Mouse (Mus musculus) intestine, embryonic 14.5 days (tissue): ENCODE results near the gene Kif16b. TPM values are rescaled to one million over a fixed set of nuclear protein-coding genes. Genes with fewer than 3 reads are reported as not detected.

Source experiments
- ATAC-seq: fragments of 200-750 bp; cut with Nextera tagmentation; replicated peaks from 2 replicates; pipeline ENCODE4 v1.8.0; 2017; ENCODE audit warnings: low read depth, moderate number of reproducible peaks, moderate TSS enrichment, moderate library complexity; ENCODE audit not compliant: low FRiP score, low TSS enrichment
- DNase-seq: peaks from one replicate; pipeline ENCODE4 v3.0.0-alpha.2; 2018; ENCODE audit warnings: low spot score
- H3K27ac ChIP-seq: fragments of 300-500 bp; sonication (generic); 2 replicates; pipeline ENCODE4 v1.5.1; 2014; ENCODE audit warnings: low read depth, mild to moderate bottlenecking, control low read depth
- H3K27me3 ChIP-seq: fragments of 300-500 bp; sonication (generic); replicated peaks from 2 replicates; pipeline ENCODE4 v1.6.1; 2014; ENCODE audit warnings: low read length, control low read depth; ENCODE audit not compliant: control insufficient read depth, insufficient read depth
- H3K36me3 ChIP-seq: fragments of 300-500 bp; sonication (generic); 2 replicates; pipeline ENCODE4 v1.6.1; 2014; ENCODE audit warnings: low read length, control low read depth; ENCODE audit not compliant: control insufficient read depth, insufficient read depth
- H3K4me1 ChIP-seq: fragments of 300-500 bp; sonication (generic); replicated peaks from 2 replicates; pipeline ENCODE4 v1.6.1; 2014; ENCODE audit warnings: low read length, control low read depth, mixed read lengths; ENCODE audit not compliant: control insufficient read depth, insufficient read depth
- H3K4me2 ChIP-seq: fragments of 300-500 bp; sonication (generic); 2 replicates; pipeline ENCODE4 v1.6.1; 2014; ENCODE audit warnings: low read length
- H3K4me3 ChIP-seq: fragments of 300-500 bp; sonication (generic); 2 replicates; pipeline ENCODE4 v1.5.1; 2014; ENCODE audit warnings: low read depth, low read length, control low read depth, mixed read lengths
- H3K9ac ChIP-seq: fragments of 300-500 bp; sonication (generic); 2 replicates; pipeline ENCODE4 v1.6.1; 2014; ENCODE audit warnings: mild to moderate bottlenecking, low read length
- H3K9me3 ChIP-seq: fragments of 300-500 bp; sonication (generic); 2 replicates; pipeline ENCODE4 v1.6.1; 2016; ENCODE audit warnings: low read length, control low read depth; ENCODE audit not compliant: control insufficient read depth
- WGBS: fragments of 180-500 bp; shearing (Covaris S2); extraction: QIAGEN DNeasy Blood & Tissue Kit; methylation state at CpG from one replicate; pipeline ENCODE4 v1.1.7; 2014; 5-methylcytosine and 5-hydroxymethylcytosine counted together
- polyA plus RNA-seq: library from polyadenylated mRNA; unstranded; fragments of >200 nt; fragmentation: Nextera tagmentation; extraction: Ambion mirVana; gene quantifications from 2 replicates; pipeline ENCODE4 v1.2.1, GENCODE M21; 2014

The Kif16b gene
- polyA plus RNA-seq, 1 experiment from 2014 or later = 12.7 TPM

- peak overlapping the region; percentile 40; the same call in 1 of the 2 replicates for H3K27ac ChIP-seq
- WGBS = 5% methylated on average over 34 of the region's 34 CpGs
- ATAC-seq (peak; percentile 90), DNase-seq (peak; percentile 91)
- peak overlapping the region; percentile 86 for H3K4me2 ChIP-seq
- no peaks in the 10 kb centered on the region for H3K36me3 ChIP-seq
- H3K9me3 ChIP-seq = no peaks in the 10 kb centered on the region
- peaks cover 9% of the 10 kb centered on the region for H3K4me1 ChIP-seq
- peak overlapping the region; percentile 38 for H3K9ac ChIP-seq
- H3K27me3 ChIP-seq = no peaks in the 10 kb centered on the region
- peak overlapping the region; percentile 46 for H3K4me3 ChIP-seq
These were observed 1.9 kb upstream of the Kif16b start for GRCm38 (mm10) chr2:142902905-142903895.

DNA sequence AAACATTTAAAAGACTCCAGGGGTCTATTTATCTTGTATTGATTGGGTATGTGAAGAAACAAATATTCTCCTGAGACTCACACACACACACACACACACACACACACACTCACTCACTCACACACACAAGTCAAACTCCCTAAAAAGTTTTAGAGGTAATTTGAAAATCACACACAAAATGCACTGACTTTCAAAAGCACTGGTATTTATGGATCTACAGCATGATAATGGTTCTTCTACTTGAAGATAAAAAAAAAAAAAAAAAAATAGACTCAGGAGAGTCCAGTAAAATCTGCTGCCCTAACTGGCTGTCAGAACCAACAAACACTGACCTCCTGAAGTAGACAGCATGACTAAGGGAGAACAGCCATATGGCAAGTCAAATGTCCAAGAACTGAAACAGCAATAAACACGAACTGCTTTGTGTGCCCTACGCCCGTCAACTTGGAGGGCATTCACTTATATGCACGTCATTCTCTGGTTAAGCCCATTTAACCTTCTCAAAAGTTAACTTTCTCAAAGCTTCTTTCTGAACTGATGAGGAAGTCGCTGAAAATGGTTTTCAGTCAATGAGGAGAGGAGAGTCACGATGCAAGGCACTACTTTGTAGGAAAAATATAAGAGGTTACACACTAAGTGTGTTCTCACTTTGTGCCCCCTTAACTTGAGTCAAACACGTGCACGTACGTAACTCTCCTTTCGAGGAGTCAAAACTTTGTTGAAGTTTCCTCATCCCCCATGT is 1.0 kb downstream of the Kif16b start:
- Histone ChIP-seq H3K27ac (no peak overlapping the region), H3K4me3 (peak overlapping the region; percentile 74), H3K36me3 (no peaks in the 10 kb centered on the region), H3K9ac (peak overlapping the region; percentile 61), H3K9me3 (no peaks in the 10 kb centered on the region), H3K27me3 (no peaks in the 10 kb centered on the region), H3K4me2 (peak overlapping the region; percentile 88), H3K4me1 (peaks cover 9% of the 10 kb centered on the region)
- WGBS = 44% methylated on average over 10 of the region's 10 CpGs
- no peak for ATAC-seq
- peak; percentile 55 for DNase-seq

DNA sequence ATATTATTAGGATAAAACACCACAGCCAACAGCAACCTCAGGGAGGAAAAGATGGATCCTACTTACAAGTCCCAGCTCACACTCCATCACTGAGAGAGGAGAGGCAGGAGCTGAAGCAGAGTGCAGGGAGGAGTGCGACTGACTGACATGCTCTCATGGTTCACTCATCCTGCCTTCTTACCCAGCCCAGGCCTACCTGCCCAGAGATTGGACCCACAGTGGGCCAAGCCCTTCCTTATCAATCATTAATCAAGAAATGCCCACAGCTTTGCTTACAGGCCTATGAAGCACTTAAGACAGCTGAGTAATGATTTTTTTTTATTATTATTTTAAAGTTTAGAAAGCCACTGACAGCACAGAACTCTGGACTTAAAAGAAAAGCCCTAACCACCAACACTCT is 7.6 kb downstream of the Kif16b start:
- 76% methylated on average over 1 of the region's 1 CpGs for WGBS
- ATAC-seq (no peak; the same call in 1 of the 2 replicates), DNase-seq (no peak)
- Histone ChIP-seq H3K4me2 (no peak overlapping the region), H3K27ac (no peak overlapping the region), H3K36me3 (no peaks in the 10 kb centered on the region), H3K27me3 (no peaks in the 10 kb centered on the region), H3K9me3 (no peaks in the 10 kb centered on the region), H3K4me1 (no peaks in the 10 kb centered on the region), H3K9ac (no peak overlapping the region), H3K4me3 (no peak overlapping the region)

- Histone ChIP-seq H3K4me1 (no peaks in the 10 kb centered on the region), H3K4me3 (no peak overlapping the region), H3K27me3 (no peaks in the 10 kb centered on the region), H3K36me3 (no peaks in the 10 kb centered on the region), H3K27ac (no peak overlapping the region), H3K9ac (no peak overlapping the region), H3K4me2 (no peak overlapping the region), H3K9me3 (no peaks in the 10 kb centered on the region)
- WGBS = 75% methylated on average over 2 of the region's 2 CpGs
- ATAC-seq (no peak), DNase-seq (no peak)
These were observed 10.0 kb downstream of the Kif16b start for GRCm38 (mm10) chr2:142891283-142891682.

GRCm38 (mm10) chr2:142884456-142884855 is 16.9 kb downstream of the Kif16b start:
- Histone ChIP-seq H3K9me3 (no peaks in the 10 kb centered on the region), H3K4me1 (peaks cover 3% of the 10 kb centered on the region; the same call in 1 of the 2 replicates), H3K9ac (no peak overlapping the region), H3K27me3 (no peaks in the 10 kb centered on the region), H3K4me2 (no peak overlapping the region), H3K36me3 (no peaks in the 10 kb centered on the region), H3K27ac (no peak overlapping the region), H3K4me3 (no peak overlapping the region)
- DNase-seq (no peak), ATAC-seq (no peak)
- WGBS = 91% methylated on average over 4 of the region's 4 CpGs

DNA sequence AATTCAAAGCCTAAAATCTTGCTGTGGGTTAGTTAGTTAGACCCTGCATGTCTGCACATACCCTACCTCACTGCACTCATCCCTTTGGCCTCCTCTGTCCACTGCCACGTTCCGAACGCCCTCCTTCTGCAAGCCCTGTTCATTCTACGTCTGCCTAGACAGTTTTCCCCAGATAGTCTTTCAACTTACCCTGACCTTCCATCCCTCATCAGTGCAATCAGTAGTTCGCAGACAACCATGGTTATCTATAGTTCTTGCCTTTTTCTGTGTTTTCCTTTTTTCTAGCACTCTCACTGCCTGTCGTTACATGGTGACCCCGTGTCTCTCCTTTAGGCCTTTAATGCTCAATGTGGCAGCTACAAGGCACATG is 17.7 kb downstream of the Kif16b start:
- Histone ChIP-seq H3K27me3 (no peaks in the 10 kb centered on the region), H3K9ac (no peak overlapping the region), H3K4me3 (no peak overlapping the region), H3K27ac (no peak overlapping the region), H3K4me1 (peaks cover 3% of the 10 kb centered on the region; the same call in 1 of the 2 replicates), H3K36me3 (no peaks in the 10 kb centered on the region), H3K9me3 (no peaks in the 10 kb centered on the region), H3K4me2 (no peak overlapping the region)
- 83% methylated on average over 7 of the region's 7 CpGs for WGBS
- DNase-seq (no peak), ATAC-seq (no peak)

GRCm38 (mm10) chr2:142882871-142883624 is 18.3 kb downstream of the Kif16b start:
- Histone ChIP-seq H3K4me2 (no peak overlapping the region), H3K9ac (no peak overlapping the region), H3K4me3 (no peak overlapping the region), H3K27ac (no peak overlapping the region), H3K9me3 (no peaks in the 10 kb centered on the region), H3K36me3 (no peaks in the 10 kb centered on the region), H3K27me3 (no peaks in the 10 kb centered on the region), H3K4me1 (peaks cover 3% of the 10 kb centered on the region; the same call in 1 of the 2 replicates)
- ATAC-seq = no peak
- DNase-seq = no peak
- WGBS = 63% methylated on average over 7 of the region's 7 CpGs

DNA sequence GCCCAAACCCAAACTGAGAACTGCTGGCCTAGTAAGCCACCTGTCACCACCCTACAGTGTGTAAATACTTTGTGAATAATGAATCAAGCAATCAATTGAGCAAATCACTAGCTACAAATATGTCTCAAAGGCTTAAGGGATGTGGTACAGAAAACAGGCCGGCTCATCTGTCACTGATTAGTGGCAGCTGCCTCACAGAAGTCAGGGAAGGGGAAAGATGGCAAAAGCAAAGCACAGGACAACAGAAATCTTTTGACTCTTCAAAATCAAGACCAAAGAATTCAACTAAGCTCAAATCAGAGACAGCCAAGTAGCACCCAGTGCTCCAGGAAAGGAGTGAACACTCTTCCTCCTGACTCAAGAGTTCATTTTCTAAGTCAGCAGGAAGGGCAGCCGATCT is 18.9 kb downstream of the Kif16b start:
- Histone ChIP-seq H3K36me3 (no peaks in the 10 kb centered on the region), H3K4me3 (no peak overlapping the region), H3K27me3 (no peaks in the 10 kb centered on the region), H3K4me1 (peaks cover 3% of the 10 kb centered on the region; the same call in 1 of the 2 replicates), H3K9me3 (no peaks in the 10 kb centered on the region), H3K9ac (no peak overlapping the region), H3K4me2 (no peak overlapping the region), H3K27ac (no peak overlapping the region)
- DNase-seq = no peak
- ATAC-seq = no peak
- WGBS = 38% methylated on average over 2 of the region's 2 CpGs
